Mouse (Mus musculus): ENCODE results near the gene Comtd1. TPM values are rescaled to one million over a fixed set of nuclear protein-coding genes. Genes with fewer than 3 reads are reported as not detected.

Gene Comtd1
- polyA plus RNA-seq, 1 experiment from 2014 or later: 34.9 TPM

DNA sequence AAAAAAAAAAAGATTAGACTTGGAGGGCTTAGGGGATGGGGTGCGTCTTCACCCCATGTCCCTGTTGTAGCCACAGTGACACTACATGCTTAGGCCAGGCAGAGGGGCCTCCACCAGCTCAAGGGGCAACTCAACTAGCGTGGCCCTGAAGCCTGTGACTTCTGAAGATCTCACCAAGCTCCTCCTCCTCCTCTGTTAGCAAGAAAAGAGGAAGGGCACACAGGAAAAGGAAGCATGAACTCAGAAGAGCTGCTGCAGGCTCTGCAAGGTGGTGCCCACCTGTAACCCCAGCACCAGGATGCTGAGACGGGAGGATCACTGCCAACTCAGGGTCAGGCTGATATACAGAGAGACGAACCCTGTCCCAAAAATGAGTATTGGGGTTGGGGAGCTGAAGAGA, 37.5 kb downstream of the Comtd1 start:
- H3K9ac ChIP-seq (replicated peaks; ENCODE audit: low read depth, low read length): no peak overlapping the region
- no peaks in the 10 kb centered on the region for H3K9me3 ChIP-seq (ENCODE audit: control insufficient read depth, low read length)
- H3K4me3 ChIP-seq (replicated peaks; ENCODE audit: low read length): no peak overlapping the region
- H3K27ac ChIP-seq (ENCODE audit: low read length): no peak overlapping the region
- ATAC-seq: no peak
- 92% methylated on average over 4 of the region's 4 CpGs for WGBS
- H3K4me2 ChIP-seq (ENCODE audit: low read length): no peak overlapping the region
- no peaks in the 10 kb centered on the region for H3K27me3 ChIP-seq (replicated peaks; ENCODE audit: control insufficient read depth, insufficient read depth, low read length)
- H3K36me3 ChIP-seq (ENCODE audit: control insufficient read depth, insufficient read depth): no peaks in the 10 kb centered on the region
- no peaks in the 10 kb centered on the region for H3K4me1 ChIP-seq (replicated peaks; ENCODE audit: control insufficient read depth, insufficient read depth, low read length)

DNA sequence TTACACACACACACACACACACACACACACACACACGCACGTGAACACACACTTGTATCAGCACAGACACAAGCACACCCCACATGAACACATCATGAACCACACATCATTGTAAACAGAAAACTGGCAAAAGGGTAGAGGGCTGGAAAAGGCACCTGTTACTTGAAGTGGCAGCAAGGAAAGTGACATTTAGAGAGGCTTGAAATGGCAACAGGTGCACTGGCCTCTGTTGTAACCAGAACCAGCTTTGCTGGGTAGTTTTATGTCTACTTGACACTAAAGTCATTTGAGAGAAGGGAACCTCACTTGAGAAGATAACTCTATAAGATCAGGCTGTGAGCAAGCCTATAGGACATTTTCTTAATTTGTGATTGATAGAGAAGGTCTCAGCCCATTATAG, 39.4 kb downstream of the Comtd1 start:
- Histone ChIP-seq H3K4me2 (ENCODE audit: low read length) (no peak overlapping the region), H3K9me3 (ENCODE audit: control insufficient read depth, low read length) (no peaks in the 10 kb centered on the region), H3K9ac (replicated peaks; ENCODE audit: low read depth, low read length) (no peak overlapping the region), H3K4me1 (replicated peaks; ENCODE audit: control insufficient read depth, insufficient read depth, low read length) (no peaks in the 10 kb centered on the region), H3K36me3 (ENCODE audit: control insufficient read depth, insufficient read depth) (no peaks in the 10 kb centered on the region), H3K27me3 (replicated peaks; ENCODE audit: control insufficient read depth, insufficient read depth, low read length) (no peaks in the 10 kb centered on the region), H3K27ac (ENCODE audit: low read length) (no peak overlapping the region), H3K4me3 (replicated peaks; ENCODE audit: low read length) (no peak overlapping the region)
- ATAC-seq: no peak
- 96% methylated on average over 2 of the region's 2 CpGs for WGBS

DNA sequence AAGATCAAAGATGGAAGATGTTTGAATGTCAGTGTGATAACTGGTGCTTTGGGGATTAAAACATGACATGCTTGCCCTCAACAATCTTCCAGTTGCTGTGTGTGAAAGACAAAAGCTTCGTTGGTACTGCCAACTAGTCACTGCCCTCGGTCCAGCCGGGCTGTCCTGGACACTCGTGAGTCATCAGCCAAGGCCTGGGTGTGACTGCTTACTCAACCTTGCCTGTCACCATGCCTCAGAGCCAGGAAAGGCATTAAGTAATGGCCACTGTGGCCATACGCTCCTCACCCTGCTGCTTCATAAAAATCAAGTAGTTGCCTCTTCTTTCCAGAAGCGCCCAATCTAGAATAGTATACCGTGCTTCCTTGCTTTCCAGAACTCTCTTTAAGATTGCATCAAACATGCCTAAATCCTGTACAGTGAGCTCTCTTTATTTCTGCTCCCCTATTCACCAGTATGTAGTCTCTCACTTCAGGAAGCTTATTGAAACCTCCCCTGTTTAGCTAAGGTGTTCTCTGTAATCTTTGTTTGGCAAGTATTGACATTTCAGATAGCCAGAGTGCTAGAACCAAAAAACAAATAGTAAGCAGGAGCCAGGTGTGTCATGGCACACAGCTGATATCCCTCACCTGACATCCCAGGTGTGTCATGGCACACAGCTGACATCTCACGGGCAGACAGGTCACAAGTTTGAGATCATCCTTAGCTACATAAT, 40.4 kb downstream of the Comtd1 start:
- no peak for ATAC-seq
- 89% methylated on average over 8 of the region's 8 CpGs for WGBS

GRCm38 (mm10) chr14:21806631-21807160, 42.1 kb downstream of the Comtd1 start:
- Histone ChIP-seq H3K4me2 (ENCODE audit: low read length) (no peak overlapping the region), H3K9me3 (ENCODE audit: control insufficient read depth, low read length) (no peaks in the 10 kb centered on the region), H3K9ac (replicated peaks; ENCODE audit: low read depth, low read length) (no peak overlapping the region), H3K4me1 (replicated peaks; ENCODE audit: control insufficient read depth, insufficient read depth, low read length) (no peaks in the 10 kb centered on the region), H3K4me3 (replicated peaks; ENCODE audit: low read length) (no peak overlapping the region), H3K27ac (ENCODE audit: low read length) (no peak overlapping the region), H3K27me3 (replicated peaks; ENCODE audit: control insufficient read depth, insufficient read depth, low read length) (no peaks in the 10 kb centered on the region), H3K36me3 (ENCODE audit: control insufficient read depth, insufficient read depth) (no peaks in the 10 kb centered on the region)
- WGBS: 91% methylated on average over 3 of the region's 3 CpGs
- ATAC-seq: no peak

More for the DNA sequence above, 40.4 kb downstream of the Comtd1 start:
- Histone ChIP-seq H3K9me3 (ENCODE audit: control insufficient read depth, low read length) (no peaks in the 10 kb centered on the region), H3K4me2 (ENCODE audit: low read length) (no peak overlapping the region), H3K4me3 (replicated peaks; ENCODE audit: low read length) (no peak overlapping the region), H3K36me3 (ENCODE audit: control insufficient read depth, insufficient read depth) (no peaks in the 10 kb centered on the region), H3K4me1 (replicated peaks; ENCODE audit: control insufficient read depth, insufficient read depth, low read length) (no peaks in the 10 kb centered on the region), H3K27me3 (replicated peaks; ENCODE audit: control insufficient read depth, insufficient read depth, low read length) (no peaks in the 10 kb centered on the region), H3K27ac (ENCODE audit: low read length) (no peak overlapping the region), H3K9ac (replicated peaks; ENCODE audit: low read depth, low read length) (no peak overlapping the region)

GRCm38 (mm10) chr14:21806203-21806602, 42.6 kb downstream of the Comtd1 start:
- Histone ChIP-seq H3K9me3 (ENCODE audit: control insufficient read depth, low read length) (no peaks in the 10 kb centered on the region), H3K4me1 (replicated peaks; ENCODE audit: control insufficient read depth, insufficient read depth, low read length) (no peaks in the 10 kb centered on the region), H3K27ac (ENCODE audit: low read length) (no peak overlapping the region), H3K36me3 (ENCODE audit: control insufficient read depth, insufficient read depth) (no peaks in the 10 kb centered on the region), H3K4me2 (ENCODE audit: low read length) (no peak overlapping the region), H3K4me3 (replicated peaks; ENCODE audit: low read length) (no peak overlapping the region), H3K27me3 (replicated peaks; ENCODE audit: control insufficient read depth, insufficient read depth, low read length) (no peaks in the 10 kb centered on the region), H3K9ac (replicated peaks; ENCODE audit: low read depth, low read length) (no peak overlapping the region)
- ATAC-seq: no peak
- WGBS: 88% methylated on average over 2 of the region's 2 CpGs

DNA sequence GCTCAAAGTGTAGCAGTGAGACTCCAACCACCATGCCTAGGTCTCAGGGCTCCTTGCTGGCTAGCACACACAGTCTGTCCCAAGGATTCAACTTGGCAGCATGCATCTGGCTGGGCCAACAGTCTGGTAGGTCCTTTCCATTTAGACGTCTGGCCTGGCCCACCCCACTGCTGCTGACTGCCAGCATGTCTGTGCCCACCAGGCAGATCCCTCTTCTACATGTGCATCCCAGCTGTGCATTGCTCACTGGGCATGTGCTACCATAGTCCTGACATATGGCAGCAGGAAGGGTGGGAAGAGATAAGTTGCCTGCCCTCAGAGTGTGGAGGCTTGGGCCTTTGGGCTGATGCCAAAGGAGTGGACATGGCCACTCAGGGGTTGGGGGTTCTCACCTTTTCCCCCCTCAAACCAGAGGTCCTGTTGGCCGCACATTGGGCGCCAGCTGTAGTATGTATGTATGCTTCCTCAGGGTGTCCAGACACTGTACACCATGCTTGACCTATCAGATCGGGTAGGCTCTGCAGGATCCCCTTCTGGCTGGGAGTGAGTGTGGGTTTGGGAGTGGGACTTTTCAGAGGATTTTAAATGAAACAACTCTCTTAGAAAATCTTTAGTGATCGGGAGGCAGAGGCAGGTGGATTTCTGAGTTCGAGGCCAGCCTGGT, 46.1 kb downstream of the Comtd1 start:
- Histone ChIP-seq H3K27ac (ENCODE audit: low read length) (no peak overlapping the region), H3K9me3 (ENCODE audit: control insufficient read depth, low read length) (no peaks in the 10 kb centered on the region), H3K9ac (replicated peaks; ENCODE audit: low read depth, low read length) (no peak overlapping the region), H3K4me2 (ENCODE audit: low read length) (no peak overlapping the region), H3K4me3 (replicated peaks; ENCODE audit: low read length) (no peak overlapping the region), H3K36me3 (ENCODE audit: control insufficient read depth, insufficient read depth) (peaks cover 3% of the 10 kb centered on the region; the same call in 1 of the 2 replicates), H3K27me3 (replicated peaks; ENCODE audit: control insufficient read depth, insufficient read depth, low read length) (no peaks in the 10 kb centered on the region), H3K4me1 (replicated peaks; ENCODE audit: control insufficient read depth, insufficient read depth, low read length) (no peaks in the 10 kb centered on the region)
- WGBS: 90% methylated on average over 6 of the region's 6 CpGs
- ATAC-seq: no peak

DNA sequence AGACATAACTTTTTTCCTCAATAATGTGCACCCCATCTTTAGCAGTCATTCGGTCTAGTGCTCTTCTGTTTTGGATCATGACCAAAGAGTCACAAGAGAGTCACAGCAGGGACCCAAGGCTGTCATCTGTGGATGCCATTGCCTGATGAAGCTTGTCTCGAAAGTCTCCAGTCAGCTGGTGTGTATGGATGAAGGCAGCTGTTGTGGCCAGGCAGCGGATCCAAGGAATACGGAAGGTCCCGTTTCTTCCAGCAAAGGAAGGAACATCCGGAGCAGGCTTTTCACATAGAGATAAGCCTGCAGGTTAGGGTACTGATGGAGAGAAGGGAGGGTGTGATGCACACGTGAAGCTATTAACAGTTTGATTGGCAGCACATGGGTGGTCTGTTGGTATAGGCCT, 47.2 kb downstream of the Comtd1 start:
- Histone ChIP-seq H3K4me2 (ENCODE audit: low read length) (no peak overlapping the region), H3K9ac (replicated peaks; ENCODE audit: low read depth, low read length) (no peak overlapping the region), H3K27me3 (replicated peaks; ENCODE audit: control insufficient read depth, insufficient read depth, low read length) (no peaks in the 10 kb centered on the region), H3K4me3 (replicated peaks; ENCODE audit: low read length) (no peak overlapping the region), H3K36me3 (ENCODE audit: control insufficient read depth, insufficient read depth) (peaks cover 3% of the 10 kb centered on the region; the same call in 1 of the 2 replicates), H3K27ac (ENCODE audit: low read length) (no peak overlapping the region), H3K4me1 (replicated peaks; ENCODE audit: control insufficient read depth, insufficient read depth, low read length) (no peaks in the 10 kb centered on the region), H3K9me3 (ENCODE audit: control insufficient read depth, low read length) (no peaks in the 10 kb centered on the region)
- no peak for ATAC-seq
- WGBS: 74% methylated on average over 7 of the region's 7 CpGs

- H3K9ac ChIP-seq (replicated peaks; ENCODE audit: low read depth, low read length): no peak overlapping the region
- no peak overlapping the region for H3K4me3 ChIP-seq (replicated peaks; ENCODE audit: low read length)
- WGBS: 96% methylated on average over 4 of the region's 4 CpGs
- no peak for ATAC-seq
- H3K36me3 ChIP-seq (ENCODE audit: control insufficient read depth, insufficient read depth): peaks cover 3% of the 10 kb centered on the region; the same call in 1 of the 2 replicates
- no peak overlapping the region for H3K27ac ChIP-seq (ENCODE audit: low read length)
- H3K27me3 ChIP-seq (replicated peaks; ENCODE audit: control insufficient read depth, insufficient read depth, low read length): no peaks in the 10 kb centered on the region
- H3K4me1 ChIP-seq (replicated peaks; ENCODE audit: control insufficient read depth, insufficient read depth, low read length): no peaks in the 10 kb centered on the region
- H3K9me3 ChIP-seq (ENCODE audit: control insufficient read depth, low read length): no peaks in the 10 kb centered on the region
- H3K4me2 ChIP-seq (ENCODE audit: low read length): no peak overlapping the region
Observed at GRCm38 (mm10) chr14:21800641-21801040, 48.1 kb downstream of the Comtd1 start.

All from forebrain, embryonic 16.5 days (tissue).